Comparison of ENCODE assay signal across 8 mouse cellular contexts in genomic region chr1:24302674-24303073, GRCm38 (mm10).
DNase-seq lines count a peak whose midpoint lies in the region; ATAC-seq and TF ChIP-seq lines count a peak whose summit lies in the region.
"Had no signal": no experiment of that assay in that cellular context is flagged by ENCODE, and none has a peak within 500 bp of the region (broad histone marks: within the 10 kb centered on the region; RNA-seq: fewer than 3 reads in every experiment).

No protein-coding gene starts in this region.

- H3K9ac ChIP-seq in ES-E14 (ENCODE audit: insufficient read depth, low read depth, low read length, poor library complexity, severe bottlenecking) = no peak overlapping the region
- H3K9ac ChIP-seq in hindbrain, embryonic 11.5 days (ENCODE audit: low read depth, low read length) = no peak overlapping the region
- H3K9ac ChIP-seq: limb, embryonic 12.5 days had no signal

- H3K4me3 ChIP-seq in ES-E14 (ENCODE audit: insufficient read depth in 1 of 2, low read depth in 1 of 2, low read length in 2 of 2, poor library complexity in 1 of 2, severe bottlenecking in 1 of 2) = no peak overlapping the region
- no peak overlapping the region for H3K4me3 ChIP-seq in hindbrain, embryonic 11.5 days (ENCODE audit: low read depth, low read length)
- H3K4me3 ChIP-seq: limb, embryonic 12.5 days had no signal

- H3K4me1 ChIP-seq in ES-E14 (ENCODE audit: control insufficient read depth in 2 of 2, insufficient read depth in 2 of 2, low read length in 2 of 2, poor library complexity in 1 of 2) = no peaks in the 10 kb centered on the region
- no peaks in the 10 kb centered on the region for H3K4me1 ChIP-seq in hindbrain, embryonic 11.5 days (replicated peaks; ENCODE audit: control insufficient read depth, insufficient read depth, low read length)
- H3K4me1 ChIP-seq: limb, embryonic 12.5 days had no signal

- H3K4me2 ChIP-seq in hindbrain, embryonic 11.5 days (replicated peaks; ENCODE audit: low read depth, low read length) = no peak overlapping the region
- H3K4me2 ChIP-seq: limb, embryonic 12.5 days had no signal

- no peak overlapping the region for H3K27ac ChIP-seq in ES-E14 (ENCODE audit: insufficient read depth, low read depth, low read length, poor library complexity, severe bottlenecking)
- no peak overlapping the region for H3K27ac ChIP-seq in hindbrain, embryonic 11.5 days (ENCODE audit: low read depth, low read length)
- H3K27ac ChIP-seq: limb, embryonic 12.5 days had no signal

- no peaks in the 10 kb centered on the region for H3K9me3 ChIP-seq in ES-E14 (ENCODE audit: control insufficient read depth, insufficient read depth, low read depth, low read length)
- H3K9me3 ChIP-seq in hindbrain, embryonic 11.5 days (ENCODE audit: control insufficient read depth, low read length) = no peaks in the 10 kb centered on the region
- H3K9me3 ChIP-seq: limb, embryonic 12.5 days had no signal

- peak; percentile 69 for ATAC-seq in hindbrain, embryonic 11.5 days (ENCODE audit: low FRiP score)

- DNase-seq in ES-E14 (ENCODE audit: low read depth, low spot score) = peak; percentile 44
- DNase-seq in adrenal gland, adult 2 months = peak; percentile 27
- peak; percentile 83 for DNase-seq in embryo, embryonic 11 days
- peak; percentile 82 for DNase-seq in hindbrain, embryonic 11.5 days (ENCODE audit: low spot score)
- DNase-seq in layer of hippocampus, adult 9-11 months = peak; percentile 38
- peak; percentile 25 to 28 for DNase-seq in lung, postnatal 4 days
- DNase-seq in right cerebral cortex, postnatal 4 days = peak; percentile 67

- H3K27me3 ChIP-seq in hindbrain, embryonic 11.5 days (ENCODE audit: control insufficient read depth, insufficient read depth, low read length) = no peaks in the 10 kb centered on the region

- in situ Hi-C loops in ES-E14 (cut with MboI; ENCODE audit: low sequenced_read_pairs in 2 of 2, unreplicated experiment in 2 of 2) = no loop called here

- WGBS in hindbrain, embryonic 11.5 days = 15% methylated on average over 8 of the region's 8 CpGs

- H3K36me3 ChIP-seq in ES-E14 (ENCODE audit: control insufficient read depth, insufficient read depth, low read length, poor library complexity, severe bottlenecking) = no peaks in the 10 kb centered on the region
- no peaks in the 10 kb centered on the region for H3K36me3 ChIP-seq in hindbrain, embryonic 11.5 days (ENCODE audit: control insufficient read depth, insufficient read depth, low read length)
- H3K36me3 ChIP-seq: limb, embryonic 12.5 days had no signal

TF ChIP-seq in ES-E14, 5 proteins besides CTCF, POLR2A, EP300 and RAD21:
- TF ChIP-seq HCFC1 (IDR thresholded peaks at IDR 0.05; ENCODE audit: borderline replicate concordance, insufficient read depth, low read length) = no peak
- TF ChIP-seq CHD2 (IDR thresholded peaks at IDR 0.05; ENCODE audit: low read depth, low read length) = no peak
- TF ChIP-seq MAFK (IDR thresholded peaks at IDR 0.05; ENCODE audit: insufficient read depth, low read depth, low read length) = no peak
- no peak for TF ChIP-seq ZNF384 (IDR thresholded peaks at IDR 0.05; ENCODE audit: low read depth, low read length)
- no peak for TF ChIP-seq ZC3H11A (IDR thresholded peaks at IDR 0.05; ENCODE audit: borderline replicate concordance, low read depth, low read length)

Comparison
In these comparisons a context has a peak if more than half of its experiments do, and no peak if none do; other contexts are left out.
1. DNase-seq: peak in every context shown above with its lines; median percentile 83 in embryo, embryonic 11 days; 82 in hindbrain, embryonic 11.5 days; 67 in right cerebral cortex, postnatal 4 days; 44 in ES-E14; 38 in layer of hippocampus, adult 9-11 months; 27 in adrenal gland, adult 2 months; 26 in lung, postnatal 4 days.